Mouse (Mus musculus) adrenal gland, postnatal 14 days (tissue): ENCODE measurements around the gene Tmtc2. TPM values are rescaled to one million over a fixed set of nuclear protein-coding genes. Genes with fewer than 3 reads are reported as not detected.

Experiments used
- DNase-seq: peaks from one replicate; pipeline ENCODE4 v3.0.0; 2021; ENCODE audit warnings: mixed read lengths
- total RNA-seq: library from RNA; stranded (reverse); gene quantifications from 2 replicates; pipeline ENCODE4 v1.2.3, GENCODE M21; 2021

Tmtc2 gene
- total RNA-seq, 1 experiment from 2014 or later, result 9.1 TPM

- no peak for DNase-seq
Observed at GRCm38 (mm10) chr10:105288472-105288871, 285.8 kb downstream of the Tmtc2 start.

- DNase-seq, result no peak
Observed at GRCm38 (mm10) chr10:105287575-105287974, 286.7 kb downstream of the Tmtc2 start.

- no peak for DNase-seq
Observed at GRCm38 (mm10) chr10:105287064-105287463, 287.2 kb downstream of the Tmtc2 start.

- no peak for DNase-seq
Observed at GRCm38 (mm10) chr10:105286221-105286620, 288.0 kb downstream of the Tmtc2 start.

- DNase-seq, result peak; percentile 21
Observed at GRCm38 (mm10) chr10:105284171-105284570, 290.1 kb downstream of the Tmtc2 start.

DNA sequence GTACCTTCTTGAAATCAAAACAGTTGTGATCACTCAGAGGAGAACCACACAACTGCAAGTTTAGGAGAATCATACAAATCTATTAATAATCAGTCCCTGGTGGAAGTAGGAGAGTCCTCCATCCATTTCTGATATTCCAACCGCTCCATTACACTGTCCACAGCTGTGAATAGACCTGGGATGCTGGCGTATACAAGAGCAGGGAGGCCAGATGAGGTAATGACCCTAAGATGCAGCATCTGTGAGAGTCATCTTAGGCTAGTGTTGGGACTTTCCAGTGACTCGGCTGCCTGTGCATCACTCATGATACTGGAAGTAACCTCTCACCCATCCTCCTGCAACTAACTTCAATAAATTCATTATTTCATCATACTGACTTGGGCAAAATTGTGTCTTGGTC is 293.3 kb downstream of the Tmtc2 start:
- DNase-seq, result no peak

DNA sequence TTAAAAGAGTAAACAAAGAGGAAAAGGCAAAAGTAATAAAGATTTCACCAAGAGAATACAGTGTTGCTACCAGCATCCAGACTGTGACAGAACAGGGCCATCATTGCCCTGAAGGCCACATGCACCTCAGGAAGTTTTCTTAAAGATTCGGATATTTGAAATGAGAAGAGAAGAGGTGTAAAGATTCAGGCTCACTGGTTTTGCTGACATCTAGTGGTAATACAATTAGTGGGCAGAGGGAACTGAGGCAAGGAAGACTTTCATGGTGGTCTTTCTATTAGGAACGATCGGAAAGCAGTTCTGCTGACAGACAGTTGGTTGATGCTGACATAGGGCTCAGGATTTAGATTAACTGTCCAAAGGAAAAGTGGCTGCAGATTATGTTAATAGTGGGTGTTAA is 314.2 kb downstream of the Tmtc2 start:
- no peak for DNase-seq

GRCm38 (mm10) chr10:105238291-105238690 is 336.0 kb downstream of the Tmtc2 start:
- DNase-seq, result peak; percentile 47

GRCm38 (mm10) chr10:105232864-105233263 is 341.4 kb downstream of the Tmtc2 start:
- no peak for DNase-seq

DNA sequence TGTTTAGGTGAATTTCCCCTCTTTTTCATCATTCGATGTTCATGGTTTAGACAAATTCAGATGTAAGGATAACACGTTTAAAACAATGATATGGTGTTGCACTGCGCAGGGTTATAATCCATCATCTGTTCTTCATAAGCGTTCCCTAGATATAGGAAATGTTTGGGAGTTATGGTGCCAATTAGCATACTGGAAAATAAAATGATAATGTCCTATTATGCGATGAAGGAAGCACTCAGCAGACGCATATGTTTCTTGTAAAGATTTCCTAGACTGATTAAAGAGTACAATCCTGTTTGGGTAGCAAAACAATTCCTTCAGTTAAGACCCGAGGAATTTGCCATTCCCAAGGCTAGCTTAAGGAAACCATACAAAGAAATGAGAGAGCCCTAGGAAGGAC is 343.8 kb downstream of the Tmtc2 start:
- no peak for DNase-seq

DNA sequence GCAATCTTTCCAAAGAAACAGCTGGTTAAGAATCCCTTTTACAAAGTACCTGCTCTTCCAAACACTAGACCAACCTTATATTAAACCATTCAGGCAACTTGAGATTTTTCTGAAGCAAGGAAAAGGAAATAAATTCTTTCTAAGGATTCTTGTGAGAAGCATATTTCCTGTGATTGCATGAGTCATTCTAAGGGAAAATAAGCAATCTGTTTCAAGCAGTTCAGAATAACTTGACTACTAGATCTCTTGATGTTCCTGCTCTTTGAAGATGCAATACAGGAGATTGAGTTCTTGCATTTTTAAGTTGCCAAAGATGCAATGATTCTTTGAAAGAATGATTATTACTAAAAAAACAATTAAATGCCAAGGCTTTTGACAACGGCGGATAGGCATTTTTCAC is 345.6 kb downstream of the Tmtc2 start:
- DNase-seq, result no peak

GRCm38 (mm10) chr10:105227631-105228030 is 346.6 kb downstream of the Tmtc2 start:
- DNase-seq, result peak; percentile 13

- DNase-seq, result no peak
Observed at GRCm38 (mm10) chr10:105225714-105226113, 348.5 kb downstream of the Tmtc2 start.

DNA sequence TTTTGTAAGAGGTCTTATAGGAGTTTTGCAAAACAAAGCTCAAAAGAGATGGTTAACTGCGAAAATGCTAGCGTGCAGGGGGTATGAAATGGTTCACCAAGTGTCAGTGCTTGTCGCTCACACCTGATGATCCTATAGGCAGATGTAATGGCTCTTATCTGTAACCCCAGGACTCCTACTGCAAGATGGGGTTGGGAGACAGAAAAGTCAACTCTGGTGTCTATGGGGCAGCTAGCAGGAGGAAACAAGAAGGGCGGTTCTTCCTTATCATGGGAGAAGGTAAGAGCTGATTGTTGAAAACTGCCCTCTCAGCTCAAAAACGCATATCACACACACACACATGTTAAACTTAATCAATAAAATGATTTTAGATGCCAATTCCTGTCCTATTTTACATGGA is 351.3 kb downstream of the Tmtc2 start:
- no peak for DNase-seq

DNA sequence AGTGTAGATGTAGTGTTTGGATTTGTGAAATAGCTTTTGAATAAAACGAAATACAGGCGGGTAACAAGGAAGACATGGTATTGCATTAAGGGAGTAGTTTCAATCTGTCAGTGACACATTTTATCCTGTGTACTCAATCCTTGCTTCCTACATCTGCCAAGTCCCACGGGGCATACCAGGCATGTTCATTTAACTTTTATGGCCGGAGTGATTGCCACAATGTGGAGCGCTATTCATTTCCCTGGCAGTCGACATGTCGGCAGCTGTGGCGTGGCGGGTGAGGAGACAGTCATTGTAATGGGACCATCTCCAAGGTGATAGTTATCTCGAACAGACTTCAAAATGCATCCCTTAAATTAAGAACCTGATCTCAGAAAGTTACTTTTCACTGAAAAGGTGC is 372.8 kb downstream of the Tmtc2 start:
- no peak for DNase-seq

DNA sequence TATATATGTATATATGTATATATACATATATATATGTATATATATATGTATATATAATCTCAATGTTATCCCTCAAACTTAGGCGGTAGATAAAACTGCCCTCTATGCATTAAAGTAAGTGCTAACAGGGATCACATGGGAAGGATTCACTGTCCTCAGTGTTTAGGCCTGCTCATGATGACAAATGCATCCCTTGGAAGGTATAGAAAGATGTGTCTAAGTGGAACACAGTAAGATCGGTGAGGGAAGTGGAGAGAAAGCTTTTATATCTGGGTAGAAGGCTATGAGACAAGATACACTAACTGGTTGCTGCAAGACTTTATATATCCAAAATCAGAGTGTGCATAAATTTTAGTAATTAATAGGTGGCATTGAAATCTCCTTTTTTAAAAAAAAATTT is 373.6 kb downstream of the Tmtc2 start:
- DNase-seq, result no peak

DNA sequence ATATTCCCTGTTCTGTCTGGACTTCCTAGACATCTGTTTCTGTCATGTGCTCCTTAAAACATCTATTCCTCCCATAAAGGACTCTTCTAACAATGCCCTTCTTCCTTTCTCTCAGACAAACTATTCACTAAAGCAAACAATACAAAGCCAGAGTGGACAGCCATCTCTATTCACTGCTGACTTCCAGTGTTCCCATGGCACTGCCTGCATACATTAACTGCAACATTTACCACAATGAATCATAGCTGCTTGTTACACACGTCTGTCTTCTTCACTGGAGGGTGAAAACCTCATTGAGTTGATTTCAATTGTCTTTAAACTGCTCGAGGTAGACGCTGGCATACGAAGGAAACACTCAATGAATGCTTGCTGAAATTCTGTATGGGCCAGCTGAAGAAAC is 374.2 kb downstream of the Tmtc2 start:
- no peak for DNase-seq

DNA sequence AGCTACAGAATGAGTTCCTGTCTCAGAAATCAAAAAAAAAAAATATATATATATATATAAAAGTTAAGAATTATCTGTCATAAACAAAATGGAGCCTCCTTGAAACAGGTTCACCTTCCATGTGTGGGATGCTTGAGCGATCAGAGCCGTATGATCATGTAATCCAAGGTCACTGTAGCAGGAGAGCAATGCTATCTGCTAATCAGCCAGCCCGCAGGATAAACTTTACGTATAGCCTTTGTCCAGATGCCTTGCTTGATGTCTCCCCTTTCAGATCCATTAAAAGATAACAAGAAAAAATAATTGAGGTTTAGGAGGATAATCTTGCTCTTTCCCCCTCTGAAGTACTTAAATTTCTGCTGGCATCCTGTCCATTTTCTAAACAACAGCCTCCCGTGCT is 374.7 kb downstream of the Tmtc2 start:
- no peak for DNase-seq

- DNase-seq, result no peak
Observed at GRCm38 (mm10) chr10:105195377-105195776, 378.9 kb downstream of the Tmtc2 start.

GRCm38 (mm10) chr10:105193756-105194460 is 380.3 kb downstream of the Tmtc2 start:
- no peak for DNase-seq

DNA sequence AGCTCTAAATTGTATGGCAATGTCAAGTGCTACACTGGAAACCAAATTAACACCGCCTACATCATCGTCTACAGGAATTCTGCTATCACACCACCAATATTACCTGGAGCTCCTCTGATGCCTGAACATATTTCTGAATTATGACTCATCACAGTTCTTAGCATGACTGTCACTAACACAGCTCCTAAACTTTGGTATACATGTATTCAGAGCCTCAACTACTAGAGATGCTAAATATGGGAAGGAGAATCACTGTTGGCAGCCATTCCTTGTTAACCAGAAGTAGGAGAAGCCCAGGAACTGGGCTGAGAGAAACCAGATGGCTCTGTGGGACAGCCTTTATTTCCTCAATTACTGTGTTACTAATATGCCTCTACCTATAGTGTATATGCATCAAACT is 382.2 kb downstream of the Tmtc2 start:
- DNase-seq, result no peak

GRCm38 (mm10) chr10:105189746-105190145 is 384.5 kb downstream of the Tmtc2 start:
- DNase-seq, result no peak

DNA sequence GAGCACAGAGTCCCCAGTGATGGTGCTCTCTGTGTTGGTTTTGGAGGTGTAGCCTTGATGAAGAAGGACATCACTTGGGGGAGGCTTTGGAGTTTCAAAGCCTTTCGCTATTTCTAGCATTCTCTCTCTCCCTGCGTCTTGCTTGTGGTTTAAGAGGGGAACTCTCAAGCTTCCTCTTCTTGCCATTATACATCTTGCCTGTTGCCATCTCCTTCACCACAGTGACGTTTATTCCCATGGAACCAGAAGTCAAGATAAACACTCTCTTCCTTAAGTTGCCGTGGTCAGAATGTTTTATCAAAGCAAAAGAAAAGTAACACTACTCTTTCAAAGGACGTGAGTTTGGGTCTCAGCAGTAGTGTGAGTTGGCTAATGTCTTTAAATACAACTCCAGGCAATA is 387.6 kb downstream of the Tmtc2 start:
- no peak for DNase-seq

- no peak for DNase-seq
Observed at GRCm38 (mm10) chr10:105168443-105169102, 405.7 kb downstream of the Tmtc2 start.
